Mouse (Mus musculus) cerebellum, postnatal 25 days (tissue): Measurements from ENCODE around the gene Cldn7.

ENCODE experiments used
- DNase-seq, 2 experiments: peaks; one replicate each; pipeline ENCODE4 v3.0.0; 2021; ENCODE audit warnings: mixed read lengths in 2 of 2

Cldn7 gene

DNA sequence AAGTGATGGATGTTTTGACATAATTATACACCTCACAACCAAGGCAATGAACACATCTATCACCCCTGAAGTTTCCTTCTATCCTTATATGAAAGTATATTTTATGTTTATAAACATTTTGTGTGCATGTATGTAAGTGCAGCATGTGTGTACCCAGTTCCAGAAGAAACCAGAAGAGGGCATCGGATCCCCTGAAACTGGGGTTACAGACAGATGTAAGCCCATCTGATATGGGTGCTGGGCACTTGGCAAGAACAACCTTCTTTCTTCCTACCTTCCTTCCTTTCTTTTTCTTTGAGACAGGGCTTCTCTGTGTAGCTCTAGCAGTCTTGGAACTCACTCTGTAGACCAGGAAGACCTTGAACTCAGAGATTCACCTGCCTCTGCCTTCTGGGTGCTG lies 8.4 kb upstream of the Cldn7 start:
- no peak for DNase-seq

DNA sequence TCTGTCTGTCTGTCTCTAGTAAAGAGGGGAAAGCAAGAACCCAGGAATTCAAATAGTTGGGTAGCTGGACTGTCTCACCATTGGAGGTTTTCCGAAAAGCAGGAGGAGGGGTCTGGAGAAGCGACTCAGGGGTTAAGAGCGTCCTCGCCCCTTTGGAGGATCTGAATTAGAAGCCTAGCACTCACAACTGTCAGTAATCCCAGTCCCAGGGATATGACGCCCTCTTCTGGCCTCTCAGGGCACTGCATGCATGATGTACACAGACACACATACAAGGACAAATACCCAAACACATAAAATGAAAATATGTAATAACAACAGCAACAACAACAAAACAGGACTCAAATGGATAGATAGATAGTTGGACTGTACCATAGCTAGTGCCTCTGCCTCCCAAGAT lies 4.0 kb upstream of the Cldn7 start:
- no peak for DNase-seq

DNA sequence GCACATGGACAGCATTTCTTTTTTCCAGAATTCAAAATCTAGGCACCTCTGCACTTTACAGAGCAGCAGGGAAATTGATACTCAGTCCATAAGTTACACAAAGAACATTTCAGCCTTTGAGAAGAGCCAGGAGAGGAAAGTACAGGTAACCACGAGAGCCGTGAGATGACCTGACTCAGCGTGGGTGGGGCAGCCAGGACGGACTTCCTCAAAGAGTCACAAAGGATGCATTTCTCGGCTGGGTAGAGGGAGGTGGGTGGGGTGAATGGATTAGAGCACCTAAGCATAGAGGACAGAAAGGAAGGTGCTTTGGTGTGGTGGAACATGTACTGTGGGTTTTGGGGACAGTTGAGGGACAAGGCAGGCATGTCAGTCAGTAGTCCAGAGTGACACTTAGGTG lies 2.7 kb upstream of the Cldn7 start:
- DNase-seq, result no peak

DNA sequence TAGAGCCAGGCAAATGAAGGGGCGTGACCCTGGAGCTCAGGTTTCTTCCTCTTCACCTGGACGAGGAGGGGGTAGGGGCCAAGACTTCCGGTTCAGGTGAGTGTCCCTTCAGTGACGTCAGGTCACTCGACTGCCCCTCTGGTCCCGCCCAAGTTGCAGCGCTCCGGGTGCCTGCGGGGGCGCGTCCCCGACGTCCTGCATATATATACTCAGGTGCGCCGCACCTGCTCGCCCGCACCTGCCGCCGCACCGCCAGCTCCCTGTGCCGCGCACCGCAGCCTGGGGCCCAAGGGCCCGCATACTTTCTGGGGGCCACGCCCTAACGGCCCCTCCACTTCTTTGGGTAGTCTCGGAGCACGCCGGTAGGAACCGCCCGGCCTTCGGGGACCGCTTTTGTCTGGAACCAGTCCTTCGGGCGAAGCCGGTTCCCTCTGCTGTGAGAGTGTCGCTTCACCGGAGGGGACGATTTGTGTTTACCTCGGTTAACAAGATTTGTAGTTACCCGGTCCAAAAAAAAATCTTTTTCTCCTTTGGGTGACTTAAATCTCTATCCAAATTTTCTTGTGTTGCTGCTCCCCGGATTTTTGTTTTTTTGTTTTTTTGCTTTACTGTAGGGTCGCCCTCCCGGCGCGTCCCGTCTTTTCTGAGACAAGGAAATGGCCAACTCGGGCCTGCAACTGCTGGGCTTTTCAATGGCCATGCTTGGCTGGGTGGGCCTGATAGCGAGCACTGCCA lies 859 bp downstream of the Cldn7 start:
- no peak for DNase-seq

DNA sequence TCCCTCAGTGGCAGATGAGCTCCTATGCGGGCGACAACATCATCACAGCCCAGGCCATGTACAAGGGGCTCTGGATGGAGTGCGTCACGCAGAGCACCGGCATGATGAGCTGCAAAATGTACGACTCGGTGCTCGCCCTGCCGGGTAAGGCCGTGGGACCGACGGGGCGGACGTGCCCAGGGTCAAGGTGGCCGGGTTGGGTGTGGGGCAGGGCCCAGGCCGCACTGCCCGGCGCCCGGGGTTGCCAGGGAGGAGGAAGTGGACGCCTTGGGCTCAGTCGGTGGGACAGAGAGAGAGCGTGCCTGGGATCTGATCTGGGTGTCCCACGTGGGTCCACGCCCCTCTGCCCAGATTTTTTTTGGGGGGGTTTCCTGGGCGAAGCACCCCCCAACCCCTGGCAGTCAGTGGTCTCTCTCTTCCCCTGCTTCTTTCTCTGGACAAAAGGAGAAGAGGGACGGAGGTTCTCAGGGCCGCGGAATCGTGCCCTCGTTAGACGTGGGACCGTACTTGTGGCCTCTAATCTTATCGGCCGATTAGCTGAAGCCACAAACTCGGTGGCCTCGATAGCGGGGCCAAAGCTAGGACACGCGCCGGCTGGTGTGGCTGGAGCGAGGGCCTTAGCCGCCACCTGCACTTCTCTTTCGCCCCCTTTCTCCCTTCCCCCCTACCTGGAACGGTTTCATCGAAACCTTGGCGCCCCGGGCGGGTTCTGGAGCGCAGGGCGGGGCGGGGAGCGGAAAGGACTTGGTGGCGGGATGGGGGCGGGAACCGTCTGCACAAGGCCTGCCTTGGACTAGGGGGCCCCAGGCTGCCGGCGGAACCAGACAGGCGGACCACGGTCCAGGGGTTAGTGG lies 1.7 kb downstream of the Cldn7 start:
- peak in 1 of 2 experiments; percentile 36 for DNase-seq

DNA sequence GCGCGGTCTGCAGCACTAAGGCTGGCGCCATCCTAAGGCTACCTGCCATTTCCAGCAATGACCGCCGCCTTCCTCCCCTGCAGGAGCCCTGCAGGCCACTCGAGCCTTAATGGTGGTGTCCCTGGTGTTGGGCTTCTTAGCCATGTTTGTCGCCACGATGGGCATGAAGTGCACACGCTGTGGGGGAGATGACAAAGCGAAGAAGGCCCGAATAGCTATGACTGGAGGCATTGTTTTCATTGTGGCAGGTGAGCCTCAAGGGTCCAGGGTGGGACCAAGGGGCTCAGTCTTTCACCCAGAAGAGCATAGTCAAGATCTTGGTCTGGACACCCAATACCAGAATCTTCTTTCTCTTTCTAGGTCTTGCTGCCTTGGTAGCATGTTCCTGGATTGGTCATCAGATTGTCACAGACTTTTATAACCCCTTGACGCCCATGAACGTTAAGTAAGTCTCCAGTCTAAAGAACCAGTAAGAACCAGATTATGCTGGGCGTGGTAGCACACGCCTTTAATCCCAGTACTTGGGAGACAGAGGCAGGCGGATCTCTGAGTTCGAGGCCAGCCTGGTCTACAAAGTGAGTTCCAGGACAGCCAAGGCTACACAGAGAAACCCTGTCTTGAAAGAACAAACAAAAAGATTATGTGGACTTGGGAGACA lies 2.4 kb downstream of the Cldn7 start:
- no peak for DNase-seq

DNA sequence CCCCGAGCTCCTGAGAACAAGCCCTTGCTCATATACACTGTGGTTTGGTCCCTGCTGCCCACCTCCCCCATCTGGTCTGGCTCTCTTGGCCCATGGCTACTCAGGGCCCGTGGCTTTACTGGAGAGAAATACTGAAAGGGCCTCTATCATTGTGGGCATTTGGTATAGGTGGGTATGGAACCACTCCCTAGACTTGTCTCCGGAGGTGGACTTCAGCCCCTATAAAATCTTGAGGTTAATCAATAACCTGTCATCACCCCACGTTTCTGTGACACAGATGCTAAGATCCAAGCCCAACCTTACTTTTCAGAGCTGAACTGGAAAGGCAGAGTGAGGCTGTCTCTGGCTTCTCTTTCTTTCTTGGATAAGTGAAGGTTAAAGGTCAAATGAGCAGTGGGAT lies 4.2 kb downstream of the Cldn7 start:
- DNase-seq, result no peak

DNA sequence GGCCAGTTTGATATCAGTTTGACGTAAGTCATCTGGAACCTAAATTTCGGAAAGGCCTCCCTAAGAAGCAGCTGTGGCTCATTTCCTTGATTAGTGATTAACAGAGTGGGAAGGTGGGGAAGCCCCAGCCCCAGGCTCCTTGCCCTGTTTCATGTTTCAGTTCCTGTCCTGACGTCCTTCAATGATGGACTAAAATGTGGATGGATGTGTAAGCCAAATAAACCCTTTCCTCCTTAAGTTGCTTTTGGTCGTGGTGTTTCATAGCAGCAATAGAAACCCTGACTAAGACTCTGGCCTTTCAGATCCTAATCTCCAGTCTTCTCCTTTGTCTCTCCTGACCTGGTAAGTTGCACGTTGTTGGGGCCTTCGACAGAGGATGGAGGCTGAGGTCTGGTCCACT lies 5.6 kb downstream of the Cldn7 start:
- DNase-seq, result no peak

DNA sequence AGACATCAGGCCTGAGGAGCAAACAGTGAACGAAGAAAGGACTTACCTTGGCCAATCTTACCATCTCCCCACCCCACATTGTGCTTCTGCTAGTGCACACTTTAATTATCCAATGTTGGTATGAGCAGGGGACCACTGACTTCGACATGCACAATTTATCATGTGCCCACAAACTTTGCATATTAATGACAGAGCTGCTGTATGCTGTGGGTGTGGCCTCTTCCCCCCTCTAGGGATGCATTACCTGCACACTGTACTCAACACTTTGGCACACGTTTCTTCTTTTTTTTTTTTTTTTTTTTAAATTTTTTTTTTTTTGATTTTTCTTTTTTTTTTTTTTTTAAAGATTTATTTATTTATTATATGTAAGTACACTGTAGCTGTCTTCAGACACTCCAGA lies 6.2 kb downstream of the Cldn7 start:
- DNase-seq, result no peak

DNA sequence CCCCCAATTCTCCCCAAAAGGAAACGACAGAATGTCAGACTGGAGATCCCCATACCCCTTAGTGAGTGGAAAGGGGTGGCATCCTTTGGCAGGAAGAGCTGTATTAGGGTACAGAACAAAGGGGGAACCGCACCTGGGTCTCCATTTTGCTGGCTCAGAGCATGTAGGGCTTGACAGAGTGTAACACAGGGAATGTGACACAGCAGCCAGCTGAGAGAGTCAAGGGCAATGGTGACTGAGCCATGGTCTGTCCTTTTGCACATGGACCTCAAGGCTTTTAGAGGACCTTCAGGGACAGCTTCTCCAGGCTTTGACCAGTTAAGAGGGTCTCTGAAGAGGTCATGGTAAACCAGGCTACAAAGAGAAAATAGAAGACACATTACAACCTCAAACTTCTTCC lies 10.3 kb downstream of the Cldn7 start:
- no peak for DNase-seq

DNA sequence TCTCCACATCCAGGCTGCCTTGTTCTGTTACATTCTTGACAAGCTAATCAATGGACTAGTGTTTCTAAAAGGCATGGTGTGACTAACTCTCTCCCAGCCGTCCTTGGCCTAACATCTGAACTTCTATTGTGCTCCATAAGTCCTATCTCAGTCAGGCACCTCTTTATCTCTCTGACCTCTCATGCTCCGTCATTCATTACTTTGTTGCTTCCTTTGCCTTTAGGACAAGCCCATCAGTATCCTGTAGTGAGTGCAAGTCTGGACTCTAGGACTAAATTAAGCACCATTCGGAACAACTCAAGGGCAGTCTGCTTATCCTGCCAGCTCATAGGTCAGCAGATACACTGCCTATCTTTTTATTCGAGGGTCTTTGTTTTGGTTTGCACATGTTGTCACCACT lies 11.7 kb downstream of the Cldn7 start:
- DNase-seq, result no peak

DNA sequence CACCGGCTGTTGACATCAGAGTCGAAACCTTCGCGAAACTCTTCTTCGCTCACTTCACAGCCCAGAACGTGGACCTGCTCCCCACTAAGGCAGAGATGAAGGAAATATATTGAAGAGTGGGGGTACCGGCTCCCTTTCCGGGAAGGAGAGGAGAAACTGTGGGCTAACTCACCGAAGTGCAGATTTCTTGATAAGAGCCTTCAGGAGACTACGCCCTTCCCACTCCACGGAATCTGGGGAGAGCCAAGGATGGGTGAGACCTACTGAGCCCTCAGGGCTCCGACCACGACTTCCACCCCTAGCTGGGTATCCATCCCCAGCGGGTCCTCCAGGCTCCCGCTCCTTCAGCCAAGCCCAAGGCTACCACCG lies 15.2 kb downstream of the Cldn7 start:
- DNase-seq, result no peak

DNA sequence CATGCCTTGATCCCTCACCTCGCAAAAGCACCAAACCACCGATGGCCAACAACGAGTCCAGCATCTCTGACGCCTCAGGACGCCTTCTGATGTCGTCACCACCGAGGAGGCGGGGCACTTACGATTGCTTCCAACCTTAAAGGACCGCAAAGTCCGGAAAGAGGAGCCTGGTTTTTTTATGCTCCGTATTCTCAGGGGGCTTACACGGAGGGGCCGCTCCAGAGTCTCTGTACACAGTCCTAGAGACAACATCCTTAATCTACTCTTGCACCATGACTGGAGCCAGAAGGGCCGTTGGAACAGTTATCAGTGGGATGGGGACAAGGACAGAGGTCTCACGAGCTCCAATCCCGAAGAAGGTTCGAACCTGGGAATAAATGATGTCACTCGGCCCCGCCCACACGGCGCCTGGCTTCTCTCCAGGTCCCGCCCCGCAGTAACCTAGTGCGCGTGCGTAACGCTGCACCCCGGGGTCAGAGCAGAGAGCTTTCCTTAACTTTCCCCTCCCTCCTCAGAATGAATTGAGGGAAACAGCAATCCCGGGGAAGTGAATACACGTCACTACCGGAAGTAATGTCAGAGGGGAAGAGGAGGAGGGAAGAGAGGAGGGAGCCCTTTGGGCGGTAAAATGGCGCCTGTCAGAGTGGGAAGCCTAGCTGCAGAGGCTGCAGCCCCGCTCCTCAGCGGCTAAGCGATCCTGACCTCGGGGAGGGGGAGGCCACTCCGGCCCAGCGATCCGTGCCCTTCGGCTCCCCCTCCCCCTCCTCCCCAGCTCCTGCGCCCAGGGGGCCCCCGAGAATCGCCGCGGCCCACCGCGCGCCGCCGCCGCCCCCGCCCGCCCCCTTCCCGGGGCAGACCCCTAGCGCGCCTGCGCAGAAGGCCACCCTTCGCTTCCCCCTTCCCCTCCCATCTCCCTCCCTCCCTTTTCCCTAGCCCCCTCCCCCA lies 15.9 kb downstream of the Cldn7 start:
- peak; percentile 99 to 100 for DNase-seq

DNA sequence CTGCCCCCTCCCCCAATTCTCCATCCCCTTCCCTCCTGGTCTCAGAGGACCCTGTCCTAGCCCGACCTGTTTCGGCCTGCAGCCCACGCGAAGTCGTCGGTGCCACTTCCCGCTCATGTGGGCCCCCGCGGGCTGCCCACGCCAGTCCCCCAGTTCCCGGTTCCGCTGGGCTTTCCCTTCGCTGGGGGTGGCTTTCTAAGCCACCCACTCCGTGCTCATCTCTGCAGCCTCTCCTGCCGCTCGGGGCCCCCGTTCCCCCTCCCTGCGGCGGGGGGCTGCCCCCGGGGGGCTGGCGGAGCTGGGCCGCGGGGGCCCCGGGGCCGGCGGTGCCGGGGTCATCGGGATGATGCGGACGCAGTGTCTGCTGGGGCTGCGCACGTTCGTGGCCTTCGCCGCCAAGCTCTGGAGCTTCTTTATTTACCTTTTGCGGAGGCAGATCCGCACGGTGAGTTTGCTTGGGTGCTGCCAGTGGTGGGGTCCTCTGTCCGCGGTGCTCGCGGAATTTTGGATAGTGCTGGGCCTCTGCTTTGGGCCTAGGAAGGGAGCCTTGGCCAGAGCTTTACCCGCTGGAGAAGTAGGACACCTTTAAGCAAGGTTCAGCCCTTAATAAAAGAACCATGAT lies 16.7 kb downstream of the Cldn7 start, which contains the start of gene Ctdnep1:
Gene Ctdnep1, plus strand, starts transcription at position 16 of the 622 bp plus-strand sequence.
- peak in 1 of 2 experiments; percentile 54 for DNase-seq

DNA sequence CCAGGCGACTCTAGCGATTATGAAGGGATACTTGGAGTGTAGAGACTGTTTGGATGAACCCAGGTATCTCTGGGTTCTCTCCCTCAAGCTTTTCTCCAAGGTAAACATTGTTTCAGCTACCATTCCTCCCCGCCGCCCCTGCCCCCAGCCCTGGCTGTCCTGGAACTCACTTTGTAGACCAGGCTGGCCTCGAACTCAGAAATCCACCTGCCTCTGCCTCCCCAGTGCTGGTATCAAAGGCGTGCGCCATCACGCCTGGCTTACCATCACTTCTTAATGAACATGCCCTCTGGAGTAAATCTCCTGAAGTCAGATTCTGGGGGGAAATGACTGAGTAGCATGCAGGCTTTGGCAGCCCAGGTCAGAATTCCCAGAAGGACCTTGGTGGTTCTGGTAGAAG lies 17.6 kb downstream of the Cldn7 start, which contains the start of gene Elp5:
Gene Elp5, minus strand, starts transcription at position 293 of the 400 bp plus-strand sequence.
- DNase-seq, result no peak

DNA sequence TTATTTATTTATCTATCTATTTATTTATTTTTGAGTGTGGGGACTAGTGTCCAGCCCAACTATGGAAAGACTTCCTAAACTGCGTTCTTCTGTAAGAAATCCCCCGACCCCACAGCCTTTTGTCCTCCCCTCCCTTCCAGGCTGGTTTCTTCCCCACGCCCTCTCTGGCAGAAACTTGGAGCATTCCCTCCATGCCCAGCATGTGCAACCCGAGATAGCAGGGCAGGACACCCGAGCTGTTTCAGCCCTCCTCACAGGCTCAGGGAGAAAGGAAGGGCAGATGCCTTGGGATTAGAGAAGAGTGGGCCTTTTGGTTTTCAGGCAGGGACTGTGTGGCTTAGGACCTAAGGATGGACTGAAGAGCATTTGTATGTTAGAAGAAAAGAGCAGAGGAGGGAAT lies 18.3 kb downstream of the Cldn7 start:
- no peak for DNase-seq

DNA sequence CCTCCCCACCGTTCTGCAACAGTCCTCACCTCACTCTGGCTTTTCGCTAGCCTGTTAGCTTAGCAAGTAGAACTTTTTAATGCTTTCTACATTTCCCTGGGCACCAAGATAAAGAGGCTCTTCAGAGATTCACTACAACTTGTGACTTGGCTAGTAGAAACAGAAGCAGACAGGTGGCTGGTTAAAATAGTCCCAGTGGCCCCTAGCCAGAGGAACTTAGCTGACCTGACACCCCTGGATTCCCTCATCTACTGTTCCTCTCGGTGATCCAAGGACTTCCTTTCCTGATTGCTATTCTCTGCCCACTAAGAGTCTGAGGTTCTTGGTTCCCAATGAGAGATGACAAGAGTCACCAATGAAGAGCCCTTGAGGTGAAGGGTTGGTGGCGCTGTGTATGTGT lies 18.8 kb downstream of the Cldn7 start:
- DNase-seq, result no peak

DNA sequence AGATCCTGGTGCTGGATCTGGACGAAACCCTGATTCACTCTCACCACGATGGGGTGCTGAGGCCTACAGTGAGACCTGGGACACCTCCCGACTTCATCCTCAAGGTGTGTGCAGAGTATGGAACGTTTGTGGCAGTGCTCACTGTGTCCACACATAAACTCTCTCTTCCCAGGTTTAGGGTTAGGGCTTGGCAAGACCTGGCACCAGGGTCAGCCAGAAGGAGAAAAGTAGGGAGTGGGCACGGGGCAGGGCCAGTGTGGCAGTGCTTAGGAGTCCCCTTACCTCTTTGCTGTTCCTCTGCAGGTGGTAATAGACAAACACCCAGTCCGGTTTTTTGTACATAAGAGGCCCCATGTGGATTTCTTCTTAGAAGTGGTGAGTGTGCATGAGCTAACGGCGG lies 19.9 kb downstream of the Cldn7 start:
- no peak for DNase-seq

DNA sequence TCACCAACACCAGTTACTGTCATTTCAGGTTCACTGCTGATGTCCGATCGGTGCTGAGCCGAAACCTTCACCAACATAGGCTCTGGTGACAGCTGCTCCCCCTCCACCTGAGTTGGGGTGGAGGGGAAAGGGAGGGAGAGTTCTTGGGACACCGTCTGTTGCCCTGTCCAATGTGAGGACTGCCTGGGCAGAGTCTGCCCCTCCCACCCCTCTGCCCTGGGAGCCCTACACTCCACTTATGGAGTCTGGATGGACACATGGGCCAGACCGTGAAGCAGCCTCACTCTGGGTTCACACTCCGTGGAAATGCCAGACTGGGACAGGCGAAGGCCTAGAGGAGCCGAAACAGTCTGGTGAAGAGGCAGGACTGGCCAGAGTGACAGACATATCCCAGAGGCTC lies 25.4 kb downstream of the Cldn7 start:
- peak in 1 of 2 experiments; percentile 25 for DNase-seq

DNA sequence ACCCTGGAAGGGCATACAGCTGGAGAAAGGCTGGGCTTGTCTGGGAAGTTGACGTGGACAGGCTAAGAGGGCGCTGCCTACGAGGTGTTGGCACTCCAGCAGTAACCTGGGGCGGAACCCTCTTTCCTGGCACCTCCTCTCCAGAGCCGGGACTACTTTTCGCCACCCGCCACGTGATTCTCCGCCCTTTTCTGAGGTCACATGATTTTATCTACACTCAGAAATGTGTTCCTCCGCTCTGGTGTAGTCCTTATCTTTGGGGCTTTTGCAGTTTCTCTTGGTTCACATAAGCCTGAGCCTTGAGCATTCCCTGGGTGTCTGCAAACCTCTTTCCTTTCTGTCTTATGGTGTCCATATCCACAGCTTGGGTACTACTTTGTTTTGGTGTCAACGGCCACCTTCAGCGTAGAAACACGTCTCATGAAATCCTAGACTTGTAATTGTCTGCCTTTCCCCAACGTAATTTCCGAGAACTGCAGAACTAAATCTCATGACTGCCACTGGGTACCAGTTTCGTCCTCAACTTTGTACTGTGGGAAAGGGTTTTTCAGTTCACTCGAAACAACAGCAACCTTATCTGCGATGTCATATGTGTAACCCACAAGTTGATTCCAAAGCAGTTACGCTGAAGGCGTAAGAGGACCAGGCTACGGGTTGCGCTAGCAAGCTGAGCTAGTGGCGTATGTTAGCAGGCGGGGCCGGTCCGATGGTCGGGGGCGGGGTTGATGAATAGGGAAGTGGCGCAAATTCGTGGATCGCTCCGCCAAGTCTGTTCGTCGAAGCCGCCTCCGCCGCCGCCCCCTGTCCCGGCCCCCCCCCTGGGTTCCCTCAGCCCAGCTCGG lies 26.5 kb downstream of the Cldn7 start, which contains the start of gene Gabarap:
Gene Gabarap, plus strand, starts transcription at position 294 of the 842 bp plus-strand sequence.
- peak; percentile 97 for DNase-seq

DNA sequence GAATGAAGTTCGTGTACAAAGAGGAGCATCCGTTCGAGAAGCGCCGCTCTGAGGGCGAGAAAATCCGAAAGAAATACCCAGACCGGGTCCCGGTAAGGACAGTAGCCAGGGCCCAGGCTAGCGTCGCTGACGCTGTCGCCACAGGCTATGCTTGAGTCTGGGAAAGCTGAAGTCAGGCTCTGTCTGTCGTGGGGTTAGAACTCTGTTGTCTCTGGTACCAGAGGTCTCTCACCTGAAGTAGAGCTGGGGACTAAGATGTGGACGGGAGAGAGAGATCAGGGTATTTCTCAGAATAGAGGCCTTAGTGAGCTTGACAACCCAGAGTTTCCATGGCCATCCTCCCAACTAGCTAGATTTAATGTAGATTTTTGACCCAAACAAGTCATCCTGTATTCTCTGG lies 27.1 kb downstream of the Cldn7 start:
- no peak for DNase-seq
